ENCODE assay signal across 15 mouse cellular contexts in the genomic region with DNA sequence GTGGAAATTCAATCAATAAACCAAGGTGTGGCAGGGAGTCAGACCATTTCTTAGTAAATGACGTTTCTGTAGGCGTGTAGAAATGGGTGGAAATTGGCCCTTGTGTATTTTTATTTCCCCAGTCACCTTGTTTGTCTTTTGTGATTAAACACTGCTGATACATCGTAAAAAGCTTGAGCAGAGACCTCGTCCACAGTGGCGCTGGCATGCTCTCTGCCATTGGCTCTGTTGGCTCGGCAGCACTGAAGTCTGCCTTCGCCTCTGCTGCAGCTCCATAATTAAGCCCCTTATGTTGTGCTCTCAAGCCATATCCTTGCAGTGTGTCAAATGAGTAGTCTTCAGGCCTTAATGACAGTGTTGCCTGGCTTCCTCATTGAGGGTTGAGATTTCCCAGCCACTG.
A peak's percentile ranks its signal among the peaks of the same experiment; 100 is the strongest.
DNase-seq lines count a peak whose midpoint lies in the region; ATAC-seq and TF ChIP-seq lines count a peak whose summit lies in the region.
"Had no signal": no experiment of that assay in that cellular context is flagged by ENCODE, and none has a peak within 500 bp of the region (broad histone marks: within the 10 kb centered on the region; RNA-seq: fewer than 3 reads in every experiment).

No protein-coding gene starts in this region.

- no peak overlapping the region for H3K9ac ChIP-seq in forebrain, embryonic 15.5 days (replicated peaks)
- no peak overlapping the region for H3K9ac ChIP-seq in midbrain, postnatal 0 days (replicated peaks; ENCODE audit: low read length, poor library complexity, severe bottlenecking)
- H3K9ac ChIP-seq: embryonic facial prominence, embryonic 12.5 days; liver, embryonic 12.5 days; neural tube, embryonic 13.5 days had no signal

- no peaks in the 10 kb centered on the region for H3K9me3 ChIP-seq in forebrain, embryonic 15.5 days
- H3K9me3 ChIP-seq in midbrain, postnatal 0 days (ENCODE audit: low read length), result no peaks in the 10 kb centered on the region
- H3K9me3 ChIP-seq: embryonic facial prominence, embryonic 12.5 days; liver, embryonic 12.5 days; neural tube, embryonic 13.5 days had no signal

- peak overlapping the region; percentile 4; the same call in 1 of the 2 replicates for H3K4me2 ChIP-seq in forebrain, embryonic 15.5 days (replicated peaks)
- no peak overlapping the region for H3K4me2 ChIP-seq in midbrain, postnatal 0 days (ENCODE audit: low read depth, low read length, poor library complexity, severe bottlenecking)
- H3K4me2 ChIP-seq: embryonic facial prominence, embryonic 12.5 days; liver, embryonic 12.5 days; neural tube, embryonic 13.5 days had no signal

- WGBS in forebrain, embryonic 15.5 days, result 13% methylated on average over 7 of the region's 7 CpGs
- 35% methylated on average over 7 of the region's 7 CpGs for WGBS in midbrain, postnatal 0 days

- H3K4me1 ChIP-seq in forebrain, embryonic 15.5 days, result peaks cover 38% of the 10 kb centered on the region
- no peaks in the 10 kb centered on the region; the same call in 1 of the 2 replicates for H3K4me1 ChIP-seq in midbrain, postnatal 0 days (ENCODE audit: insufficient read depth, low read length)
- H3K4me1 ChIP-seq: liver, embryonic 12.5 days had no signal

- H3K36me3 ChIP-seq in forebrain, embryonic 15.5 days, result no peaks in the 10 kb centered on the region
- H3K36me3 ChIP-seq in midbrain, postnatal 0 days (ENCODE audit: insufficient read depth, low read length), result no peaks in the 10 kb centered on the region
- H3K36me3 ChIP-seq: embryonic facial prominence, embryonic 12.5 days; liver, embryonic 12.5 days; neural tube, embryonic 13.5 days had no signal

- no peak for TF ChIP-seq CTCF in midbrain, postnatal 0 days (IDR thresholded peaks at IDR 0.05)

- no peaks in the 10 kb centered on the region for H3K27me3 ChIP-seq in forebrain, embryonic 15.5 days
- H3K27me3 ChIP-seq in midbrain, postnatal 0 days (ENCODE audit: insufficient read depth, low read length), result no peaks in the 10 kb centered on the region
- H3K27me3 ChIP-seq: embryonic facial prominence, embryonic 12.5 days; liver, embryonic 12.5 days; neural tube, embryonic 13.5 days had no signal

- peak overlapping the region; percentile 50; the same call in 1 of the 2 replicates for H3K27ac ChIP-seq in forebrain, embryonic 15.5 days (replicated peaks)
- no peak overlapping the region; the same call in 1 of the 2 replicates for H3K27ac ChIP-seq in midbrain, postnatal 0 days (ENCODE audit: low read depth, low read length)
- H3K27ac ChIP-seq: embryonic facial prominence, embryonic 12.5 days; liver, embryonic 12.5 days; neural tube, embryonic 13.5 days had no signal

- DNase-seq in kidney, adult 18-20 months, result peak; percentile 18
- no peak for DNase-seq in kidney, adult 11 months
- peak; percentile 17 for DNase-seq in Muller cell, postnatal 12 days (ENCODE audit: inconsistent ontology term)
- peak; percentile 36 for DNase-seq in midbrain, postnatal 0 days (ENCODE audit: low spot score)
- DNase-seq in right cerebral cortex, adult 18-20 months, result no peak
- no peak for DNase-seq in heart, adult 18-20 months
- DNase-seq: gastrocnemius, postnatal 36 days; layer of hippocampus, postnatal 36 days; thymus, postnatal 25 days had no signal

- peak; percentile 80 for ATAC-seq in forebrain, embryonic 15.5 days (replicated peaks)
- no peak for ATAC-seq in midbrain, postnatal 0 days (ENCODE audit: low FRiP score)
- ATAC-seq: CD4-positive, CD25-positive, alpha-beta regulatory T cell, adult 4 months; liver, embryonic 12.5 days; lung, postnatal 0 days had no signal

- no peak overlapping the region for H3K4me3 ChIP-seq in forebrain, embryonic 15.5 days
- H3K4me3 ChIP-seq in midbrain, postnatal 0 days (ENCODE audit: low read depth, low read length), result no peak overlapping the region
- H3K4me3 ChIP-seq: embryonic facial prominence, embryonic 12.5 days; liver, embryonic 12.5 days; neural tube, embryonic 13.5 days had no signal

Comparison
In these comparisons a context has a peak if more than half of its experiments do, and no peak if none do; other contexts are left out.
1. DNase-seq: peak in kidney, adult 18-20 months (single experiment), Muller cell, postnatal 12 days (single experiment) and midbrain, postnatal 0 days (single experiment); none in kidney, adult 11 months (single experiment), right cerebral cortex, adult 18-20 months (single experiment) and heart, adult 18-20 months (0 of 2).